ENCODE assay signal across 8 mouse cellular contexts in the genomic region with DNA sequence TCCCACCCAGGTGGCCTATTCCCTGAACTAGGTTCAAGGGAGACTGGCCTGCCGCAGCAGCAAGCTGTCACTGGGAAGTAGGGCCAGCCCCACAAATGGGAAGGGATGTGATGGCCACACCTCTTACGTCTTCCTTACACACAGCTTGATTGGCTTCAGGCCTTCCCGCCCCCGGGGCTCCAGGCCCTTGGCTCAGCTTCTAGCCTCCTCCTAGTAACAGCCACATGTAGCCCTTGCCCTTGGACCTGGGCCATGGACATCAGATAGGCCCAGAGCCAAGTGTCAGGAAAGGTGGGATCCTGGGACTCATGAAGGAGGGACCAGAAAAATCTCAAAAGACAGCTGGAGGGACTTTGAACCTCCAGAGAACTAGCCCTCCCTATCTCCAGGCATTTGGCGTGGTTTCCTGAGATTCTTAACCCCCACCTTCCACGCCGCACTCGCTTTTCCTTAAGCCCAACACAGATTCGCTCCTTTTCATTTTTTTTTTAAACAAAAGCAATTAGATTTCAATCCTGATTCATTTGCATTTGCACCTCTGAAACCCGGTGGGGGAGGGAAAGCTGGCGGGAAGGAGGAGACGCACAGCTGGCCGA. TPM values are rescaled to one million over a fixed set of nuclear protein-coding genes. Genes with fewer than 3 reads are reported as not detected.
DNase-seq lines count a peak whose midpoint lies in the region; ATAC-seq and TF ChIP-seq lines count a peak whose summit lies in the region.

No protein-coding gene starts in this region.

- peak; percentile 55 to 57 for DNase-seq in cerebellum, adult 2 months
- no peak for DNase-seq in cerebellum, adult 11 months
- peak; percentile 39 for DNase-seq in hindbrain, postnatal 0 days (ENCODE audit: low spot score)
- peak; percentile 44 for DNase-seq in lung, postnatal 14 days
- DNase-seq in thymus, postnatal 25 days = peak; percentile 43
- no peak for DNase-seq in adrenal gland, postnatal 25 days

- H3K9me3 ChIP-seq in E14TG2a.4 (ENCODE audit: low read length) = no peaks in the 10 kb centered on the region; the same call in 1 of the 2 replicates
- H3K9me3 ChIP-seq in embryonic facial prominence, embryonic 15.5 days (replicated peaks) = no peaks in the 10 kb centered on the region
- no peaks in the 10 kb centered on the region for H3K9me3 ChIP-seq in hindbrain, postnatal 0 days (ENCODE audit: low read length)

- WGBS in cerebellum, adult 2 months = 5% methylated on average over 13 of the region's 13 CpGs
- WGBS in embryonic facial prominence, embryonic 15.5 days = 3% methylated on average over 13 of the region's 13 CpGs
- 2% methylated on average over 13 of the region's 13 CpGs for WGBS in hindbrain, postnatal 0 days

- no peak for TF ChIP-seq CTCF in cerebellum, adult 2 months (IDR thresholded peaks at IDR 0.05; ENCODE audit: borderline replicate concordance, insufficient read depth, low read depth, low read length)
- no peak for TF ChIP-seq CTCF in E14TG2a.4 (conservative IDR thresholded peaks at IDR 0.05; ENCODE audit: low read length)
- no peak for TF ChIP-seq CTCF in hindbrain, postnatal 0 days (IDR thresholded peaks at IDR 0.05; ENCODE audit: low read depth)

- TF ChIP-seq POLR2A in cerebellum, adult 2 months (IDR thresholded peaks at IDR 0.05; ENCODE audit: borderline replicate concordance, insufficient read depth, low read length) = no peak

- peak overlapping the region; percentile 87 for H3K4me2 ChIP-seq in embryonic facial prominence, embryonic 15.5 days (replicated peaks)
- H3K4me2 ChIP-seq in hindbrain, postnatal 0 days (ENCODE audit: low read depth, low read length) = peak overlapping the region; percentile 98

- no peak overlapping the region for H3K27ac ChIP-seq in cerebellum, adult 2 months (ENCODE audit: insufficient read depth, low read length)
- no peak overlapping the region for H3K27ac ChIP-seq in embryonic facial prominence, embryonic 15.5 days (replicated peaks)
- H3K27ac ChIP-seq in hindbrain, postnatal 0 days = peak overlapping the region; percentile 91

- H3K4me3 ChIP-seq in cerebellum, adult 2 months (replicated peaks; ENCODE audit: insufficient read depth, low read depth, low read length) = peak overlapping the region; percentile 43
- peak overlapping the region; percentile 70 for H3K4me3 ChIP-seq in E14TG2a.4 (replicated peaks; ENCODE audit: low read length)
- H3K4me3 ChIP-seq in embryonic facial prominence, embryonic 15.5 days (replicated peaks) = peak overlapping the region; percentile 59
- H3K4me3 ChIP-seq in hindbrain, postnatal 0 days (ENCODE audit: low read length) = peak overlapping the region; percentile 32

- H3K9ac ChIP-seq in embryonic facial prominence, embryonic 15.5 days = no peak overlapping the region
- peak overlapping the region; percentile 59 for H3K9ac ChIP-seq in hindbrain, postnatal 0 days (replicated peaks; ENCODE audit: low read length)

- ATAC-seq in embryonic facial prominence, embryonic 15.5 days (ENCODE audit: insufficient number of reproducible peaks, low FRiP score, low TSS enrichment, low read depth) = peak; percentile 21; the same call in 1 of the 2 replicates
- no peak for ATAC-seq in hindbrain, postnatal 0 days

- no peaks in the 10 kb centered on the region for H3K36me3 ChIP-seq in E14TG2a.4 (ENCODE audit: insufficient read depth, low read length)
- H3K36me3 ChIP-seq in embryonic facial prominence, embryonic 15.5 days = no peaks in the 10 kb centered on the region
- H3K36me3 ChIP-seq in hindbrain, postnatal 0 days (ENCODE audit: insufficient read depth, low read length) = no peaks in the 10 kb centered on the region

- peaks cover 11% of the 10 kb centered on the region; the same call in 1 of the 2 replicates for H3K4me1 ChIP-seq in cerebellum, adult 2 months (ENCODE audit: control insufficient read depth, insufficient read depth, low read length)
- peaks cover 62% of the 10 kb centered on the region for H3K4me1 ChIP-seq in E14TG2a.4 (replicated peaks; ENCODE audit: low read depth, low read length)
- H3K4me1 ChIP-seq in embryonic facial prominence, embryonic 15.5 days = peaks cover 66% of the 10 kb centered on the region
- peaks cover 29% of the 10 kb centered on the region for H3K4me1 ChIP-seq in hindbrain, postnatal 0 days (ENCODE audit: insufficient read depth, low read length)

- H3K27me3 ChIP-seq in cerebellum, adult 2 months (ENCODE audit: control insufficient read depth, insufficient read depth, low read length) = peaks cover 7% of the 10 kb centered on the region; the same call in 1 of the 2 replicates
- H3K27me3 ChIP-seq in E14TG2a.4 (ENCODE audit: insufficient read depth, low read length) = peaks cover 98% of the 10 kb centered on the region
- peaks cover 83% of the 10 kb centered on the region for H3K27me3 ChIP-seq in embryonic facial prominence, embryonic 15.5 days
- peaks cover 40% of the 10 kb centered on the region for H3K27me3 ChIP-seq in hindbrain, postnatal 0 days (ENCODE audit: insufficient read depth, low read length)

RNA-seq across cellular contexts. Expression of a gene that starts 12.0 kb away (rescaled TPM):
- polyA plus RNA-seq in cerebellum, adult 2 months (2012; rRNA removed) = 8.7 and 10.5 TPM in 2 replicates
- polyA plus RNA-seq in embryonic facial prominence, embryonic 15.5 days (2015; fragmentation: Nextera tagmentation; extraction: Ambion mirVana) = 9.2 and 10.3 TPM in 2 replicates
- 10.0 and 11.4 TPM in 2 replicates for total RNA-seq in hindbrain, postnatal 0 days (2014; rRNA removed)
- polyA plus RNA-seq in hindbrain, postnatal 0 days (2015; fragmentation: Nextera tagmentation; extraction: Ambion mirVana) = 6.5 and 7.6 TPM in 2 replicates
- total RNA-seq in adrenal gland, postnatal 25 days (2021) = 9.2 and 13.0 TPM in 2 replicates

RNA-seq across cellular contexts. Expression of a gene that starts 30.0 kb away (rescaled TPM):
- 4.1 and 4.6 TPM in 2 replicates for polyA plus RNA-seq in cerebellum, adult 2 months (2012; rRNA removed)
- 35.2 and 37.0 TPM in 2 replicates for polyA plus RNA-seq in embryonic facial prominence, embryonic 15.5 days (2015; fragmentation: Nextera tagmentation; extraction: Ambion mirVana)
- 14.6 and 18.9 TPM in 2 replicates for total RNA-seq in hindbrain, postnatal 0 days (2014; rRNA removed)
- 7.0 and 7.4 TPM in 2 replicates for polyA plus RNA-seq in hindbrain, postnatal 0 days (2015; fragmentation: Nextera tagmentation; extraction: Ambion mirVana)
- total RNA-seq in adrenal gland, postnatal 25 days (2021) = 8.9 and 9.8 TPM in 2 replicates

RNA-seq across cellular contexts. Expression of a gene that starts 33.3 kb away (rescaled TPM):
- 50.1 and 57.6 TPM in 2 replicates for polyA plus RNA-seq in cerebellum, adult 2 months (2012; rRNA removed)
- polyA plus RNA-seq in embryonic facial prominence, embryonic 15.5 days (2015; fragmentation: Nextera tagmentation; extraction: Ambion mirVana) = 17.2 and 21.4 TPM in 2 replicates
- 33.6 and 41.3 TPM in 2 replicates for total RNA-seq in hindbrain, postnatal 0 days (2014; rRNA removed)
- 22.4 and 23.7 TPM in 2 replicates for polyA plus RNA-seq in hindbrain, postnatal 0 days (2015; fragmentation: Nextera tagmentation; extraction: Ambion mirVana)
- 100 and 121 TPM in 2 replicates for total RNA-seq in adrenal gland, postnatal 25 days (2021)

Comparison
In these comparisons a context has a peak if more than half of its experiments do, and no peak if none do; other contexts are left out.
1. DNase-seq: peak in cerebellum, adult 2 months (2 of 2), hindbrain, postnatal 0 days (single experiment), lung, postnatal 14 days (single experiment) and thymus, postnatal 25 days (single experiment); none in cerebellum, adult 11 months (single experiment) and adrenal gland, postnatal 25 days (single experiment).
2. Peak in every context shown above with its lines, with median percentiles within 50 percentile points of each other: H3K4me3 ChIP-seq.